Mouse (Mus musculus): ENCODE data around the gene Naa40.

Gene Naa40

GRCm38 (mm10) chr19:7240782-7241690, at the start of gene Naa40:
Gene Naa40, minus strand, starts transcription at chr19:7241183.
- peak; percentile 93 for DNase-seq (ENCODE audit: low spot score)

GRCm38 (mm10) chr19:7289767-7290166, 48.8 kb upstream of the Naa40 start:
- DNase-seq (ENCODE audit: low spot score): no peak

- DNase-seq (ENCODE audit: low spot score): no peak
Observed at GRCm38 (mm10) chr19:7288288-7288687, 47.3 kb upstream of the Naa40 start.

GRCm38 (mm10) chr19:7286563-7287315, 45.8 kb upstream of the Naa40 start:
- no peak for DNase-seq (ENCODE audit: low spot score)

GRCm38 (mm10) chr19:7280557-7281330, 39.8 kb upstream of the Naa40 start:
- no peak for DNase-seq (ENCODE audit: low spot score)

GRCm38 (mm10) chr19:7279114-7279513, 38.1 kb upstream of the Naa40 start:
- DNase-seq (ENCODE audit: low spot score): peak; percentile 46

- no peak for DNase-seq (ENCODE audit: low spot score)
Observed at GRCm38 (mm10) chr19:7278200-7278906, 37.4 kb upstream of the Naa40 start.

- no peak for DNase-seq (ENCODE audit: low spot score)
Observed at GRCm38 (mm10) chr19:7276796-7277195, 35.8 kb upstream of the Naa40 start.

- no peak for DNase-seq (ENCODE audit: low spot score)
Observed at GRCm38 (mm10) chr19:7276053-7276659, 35.2 kb upstream of the Naa40 start.

- no peak for DNase-seq (ENCODE audit: low spot score)
Observed at GRCm38 (mm10) chr19:7275131-7275789, 34.3 kb upstream of the Naa40 start.

- DNase-seq (ENCODE audit: low spot score): no peak
Observed at GRCm38 (mm10) chr19:7274326-7274990, 33.5 kb upstream of the Naa40 start.

GRCm38 (mm10) chr19:7273486-7273885, 32.5 kb upstream of the Naa40 start:
- DNase-seq (ENCODE audit: low spot score): no peak

- no peak for DNase-seq (ENCODE audit: low spot score)
Observed at GRCm38 (mm10) chr19:7269290-7270044, 28.5 kb upstream of the Naa40 start.

- peak; percentile 70 for DNase-seq (ENCODE audit: low spot score)
Observed at GRCm38 (mm10) chr19:7268722-7269090, 27.7 kb upstream of the Naa40 start.

- peak; percentile 68 for DNase-seq (ENCODE audit: low spot score)
Observed at GRCm38 (mm10) chr19:7267781-7268721, 27.1 kb upstream of the Naa40 start.

- no peak for DNase-seq (ENCODE audit: low spot score)
Observed at GRCm38 (mm10) chr19:7267091-7267741, 26.2 kb upstream of the Naa40 start, which contains the start of gene Rcor2. Gene Rcor2, plus strand, starts transcription at chr19:7267325.

GRCm38 (mm10) chr19:7266421-7266831, 25.4 kb upstream of the Naa40 start:
- no peak for DNase-seq (ENCODE audit: low spot score)
